In genomic region chr9:109096856-109097255, GRCm38 (mm10) we compare ENCODE assay signal across 8 mouse cellular contexts. TPM values are rescaled to one million over a fixed set of nuclear protein-coding genes. Genes with fewer than 3 reads are reported as not detected.
DNase-seq lines count a peak whose midpoint lies in the region; ATAC-seq lines count a peak whose summit lies in the region.

No protein-coding gene starts in this region.

- peaks cover 50% of the 10 kb centered on the region for H3K4me1 ChIP-seq in hindbrain, embryonic 16.5 days (ENCODE audit: control insufficient read depth, insufficient read depth, low read depth, low read length)

- H3K27ac ChIP-seq in hindbrain, embryonic 16.5 days (ENCODE audit: low read depth, low read length), result peak overlapping the region; percentile 98

- WGBS in hindbrain, embryonic 16.5 days, result 12% methylated on average over 6 of the region's 6 CpGs

- H3K36me3 ChIP-seq in hindbrain, embryonic 16.5 days (ENCODE audit: control insufficient read depth, insufficient read depth, low read length), result peaks cover 5% of the 10 kb centered on the region; the same call in 1 of the 2 replicates

- no peaks in the 10 kb centered on the region for H3K9me3 ChIP-seq in hindbrain, embryonic 16.5 days (ENCODE audit: control insufficient read depth, low read length)

- H3K9ac ChIP-seq in hindbrain, embryonic 16.5 days (ENCODE audit: low read depth, low read length), result peak overlapping the region; percentile 88

- H3K27me3 ChIP-seq in hindbrain, embryonic 16.5 days (replicated peaks; ENCODE audit: control insufficient read depth, insufficient read depth, low read length), result no peaks in the 10 kb centered on the region

- DNase-seq in adrenal gland, adult 2 months, result peak; percentile 60
- DNase-seq in adrenal gland, postnatal 10 days, result no peak
- peak; percentile 44 for DNase-seq in embryo, embryonic 10.5 days (ENCODE audit: low spot score)
- peak; percentile 41 for DNase-seq in lung, postnatal 25 days (ENCODE audit: low spot score)
- no peak for DNase-seq in frontal cortex, postnatal 10 days (ENCODE audit: low spot score in 2 of 2)
- no peak for DNase-seq in right cerebral cortex, postnatal 36 days (ENCODE audit: low spot score in 2 of 2)
- DNase-seq in left cerebral cortex, adult 8-10 months (ENCODE audit: low spot score in 2 of 2), result no peak

- H3K4me2 ChIP-seq in hindbrain, embryonic 16.5 days (ENCODE audit: low read length), result peak overlapping the region; percentile 83

- peak overlapping the region; percentile 79 for H3K4me3 ChIP-seq in hindbrain, embryonic 16.5 days (ENCODE audit: low read length)

- no peak for ATAC-seq in hindbrain, embryonic 16.5 days

RNA-seq across cellular contexts. Expression of gene Plxnb1, which starts 1.7 kb away (rescaled TPM):
- 10 to 100 TPM; 75.7 to 82.0 TPM for total RNA-seq in adrenal gland, adult 2 months (2021)
- 89.9 and 110 TPM in 2 replicates for polyA plus RNA-seq in adrenal gland, adult 2 months (2012; rRNA removed)
- 10 to 100 TPM; 46.9 to 69.6 TPM for total RNA-seq in adrenal gland, postnatal 10 days (2021)
- polyA plus RNA-seq in hindbrain, embryonic 16.5 days (2015; fragmentation: Nextera tagmentation; extraction: Ambion mirVana), result 12.6 and 18.2 TPM in 2 replicates
- 10 to 100 TPM; 65.5 to 74.0 (median 67.1) TPM for total RNA-seq in left cerebral cortex, adult 8-10 months (2022)

RNA-seq across cellular contexts. Expression of gene Tma7, which starts 14.5 kb away (rescaled TPM):
- total RNA-seq in adrenal gland, adult 2 months (2021), result 100 to 1,000 TPM; 393 to 485 TPM
- polyA plus RNA-seq in adrenal gland, adult 2 months (2012; rRNA removed), result 6.9 and 9.6 TPM in 2 replicates
- 100 to 1,000 TPM; 336 to 351 TPM for total RNA-seq in adrenal gland, postnatal 10 days (2021)
- polyA plus RNA-seq in hindbrain, embryonic 16.5 days (2015; fragmentation: Nextera tagmentation; extraction: Ambion mirVana), result 586 and 663 TPM in 2 replicates
- 100 to 1,000 TPM; 291 to 329 (median 323) TPM for total RNA-seq in left cerebral cortex, adult 8-10 months (2022)

RNA-seq across cellular contexts. Expression of gene Ccdc51, which starts 14.6 kb away (rescaled TPM):
- total RNA-seq in adrenal gland, adult 2 months (2021), result 10 to 100 TPM in 1 of 2 experiments, 1 to 10 TPM in 1; 9.2 to 18.9 TPM
- 11.4 and 12.6 TPM in 2 replicates for polyA plus RNA-seq in adrenal gland, adult 2 months (2012; rRNA removed)
- 10 to 100 TPM; 15.7 to 19.4 TPM for total RNA-seq in adrenal gland, postnatal 10 days (2021)
- polyA plus RNA-seq in hindbrain, embryonic 16.5 days (2015; fragmentation: Nextera tagmentation; extraction: Ambion mirVana), result 12.5 and 13.1 TPM in 2 replicates
- 1 to 10 TPM; 6.8 to 8.0 (median 7.7) TPM for total RNA-seq in left cerebral cortex, adult 8-10 months (2022)

RNA-seq across cellular contexts. Expression of gene Atrip, which starts 22.9 kb away (rescaled TPM):
- total RNA-seq in adrenal gland, adult 2 months (2021), result 10 to 100 TPM; 12.5 to 17.5 TPM
- 22.3 and 25.3 TPM in 2 replicates for polyA plus RNA-seq in adrenal gland, adult 2 months (2012; rRNA removed)
- total RNA-seq in adrenal gland, postnatal 10 days (2021), result 10 to 100 TPM; 13.8 to 14.2 TPM
- 30.0 and 31.8 TPM in 2 replicates for polyA plus RNA-seq in hindbrain, embryonic 16.5 days (2015; fragmentation: Nextera tagmentation; extraction: Ambion mirVana)
- total RNA-seq in left cerebral cortex, adult 8-10 months (2022), result 10 to 100 TPM; 24.7 to 31.7 (median 27.3) TPM

RNA-seq across cellular contexts. Expression of gene Trex1, which starts 37.3 kb away (rescaled TPM):
- total RNA-seq in adrenal gland, adult 2 months (2021), result 10 to 100 TPM; 19.5 to 28.2 TPM
- polyA plus RNA-seq in adrenal gland, adult 2 months (2012; rRNA removed), result 129 and 130 TPM in 2 replicates
- total RNA-seq in adrenal gland, postnatal 10 days (2021), result 10 to 100 TPM; 14.0 to 15.9 TPM
- 13.6 and 14.2 TPM in 2 replicates for polyA plus RNA-seq in hindbrain, embryonic 16.5 days (2015; fragmentation: Nextera tagmentation; extraction: Ambion mirVana)
- total RNA-seq in left cerebral cortex, adult 8-10 months (2022), result 10 to 100 TPM; 11.8 to 17.1 (median 14.0) TPM

Comparison
In these comparisons a context has a peak if more than half of its experiments do, and no peak if none do; other contexts are left out.
1. DNase-seq: peak in adrenal gland, adult 2 months (single experiment), embryo, embryonic 10.5 days (single experiment) and lung, postnatal 25 days (single experiment); none in adrenal gland, postnatal 10 days (single experiment), frontal cortex, postnatal 10 days (0 of 2), right cerebral cortex, postnatal 36 days (0 of 2) and left cerebral cortex, adult 8-10 months (0 of 2).